Mouse (Mus musculus) heart, embryonic 11.5 days (tissue): Measurements from ENCODE around the gene E2f1. TPM values are rescaled to one million over a fixed set of nuclear protein-coding genes. Genes with fewer than 3 reads are reported as not detected.
A peak's percentile ranks its signal among the peaks of the same experiment; 100 is the strongest.

Experiments used
- ATAC-seq: fragments of 200-750 bp; cut with Nextera tagmentation; replicated peaks from 2 replicates; pipeline ENCODE4 v1.8.0; 2017; ENCODE audit warnings: moderate library complexity; ENCODE audit not compliant: insufficient number of reproducible peaks, low FRiP score, low TSS enrichment
- H3K27ac ChIP-seq: fragments of 300-500 bp; sonication (generic); 2 replicates; pipeline ENCODE4 v1.5.1; 2014; ENCODE audit warnings: mild to moderate bottlenecking, low read depth, low read length
- H3K27me3 ChIP-seq: fragments of 300-500 bp; sonication (generic); 2 replicates; pipeline ENCODE4 v1.6.1; 2014; ENCODE audit warnings: mild to moderate bottlenecking, low read length, mixed read lengths; ENCODE audit not compliant: control insufficient read depth, insufficient read depth
- H3K36me3 ChIP-seq: fragments of 300-500 bp; sonication (generic); 2 replicates; pipeline ENCODE4 v1.6.1; 2014; ENCODE audit warnings: mild to moderate bottlenecking, low read length, moderate library complexity, mixed read lengths; ENCODE audit not compliant: control insufficient read depth, insufficient read depth
- H3K4me1 ChIP-seq: fragments of 300-500 bp; sonication (generic); 2 replicates; pipeline ENCODE4 v1.6.1; 2014; ENCODE audit warnings: low read length; ENCODE audit not compliant: control insufficient read depth, insufficient read depth
- H3K4me2 ChIP-seq: fragments of 300-500 bp; sonication (generic); 2 replicates; pipeline ENCODE4 v1.6.1; 2014; ENCODE audit warnings: mild to moderate bottlenecking, moderate library complexity
- H3K4me3 ChIP-seq: fragments of 300-500 bp; sonication (generic); 2 replicates; pipeline ENCODE4 v1.5.1; 2014; ENCODE audit warnings: low read depth, low read length
- H3K9ac ChIP-seq: fragments of 300-500 bp; sonication (generic); 2 replicates; pipeline ENCODE4 v1.6.1; 2014; ENCODE audit warnings: mild to moderate bottlenecking, low read depth, low read length, moderate library complexity
- H3K9me3 ChIP-seq: fragments of 300-500 bp; sonication (generic); replicated peaks from 2 replicates; pipeline ENCODE4 v1.6.1; 2016; ENCODE audit warnings: low read length; ENCODE audit not compliant: control insufficient read depth
- WGBS: fragments of 180-500 bp; shearing (Covaris S2); extraction: QIAGEN DNeasy Blood & Tissue Kit; methylation state at CpG from one replicate; pipeline ENCODE4 v1.1.7; 2014; ENCODE audit not compliant: insufficient replicate concordance; 5-methylcytosine and 5-hydroxymethylcytosine counted together
- polyA plus RNA-seq: library from polyadenylated mRNA; unstranded; fragments of >200 nt; fragmentation: Nextera tagmentation; extraction: Ambion mirVana; gene quantifications from 2 replicates; pipeline ENCODE4 v1.2.1, GENCODE M21; 2014

The E2f1 gene
- polyA plus RNA-seq, 1 experiment from 2014 or later = 6.5 TPM

- H3K36me3 ChIP-seq = 0 out of 2 replicates have a peak, but pooled peaks cover 7% of the 10 kb centered on the region
- H3K27ac ChIP-seq = no peak overlapping the region
- no peak overlapping the region for H3K4me3 ChIP-seq
- H3K27me3 ChIP-seq = no peaks in the 10 kb centered on the region
- no peak for ATAC-seq
- H3K9me3 ChIP-seq = no peaks in the 10 kb centered on the region
- 60% methylated on average over 8 of the region's 8 CpGs for WGBS
- no peak overlapping the region for H3K9ac ChIP-seq
- H3K4me1 ChIP-seq = peaks cover 17% of the 10 kb centered on the region
- no peak overlapping the region for H3K4me2 ChIP-seq
Measured at GRCm38 (mm10) chr2:154566641-154567040, 3.1 kb downstream of the E2f1 start.

GRCm38 (mm10) chr2:154565562-154565961 is 4.1 kb downstream of the E2f1 start:
- Histone ChIP-seq H3K4me2 (no peak overlapping the region), H3K4me1 (peaks cover 17% of the 10 kb centered on the region), H3K9ac (no peak overlapping the region), H3K36me3 (peaks cover 11% of the 10 kb centered on the region), H3K27ac (no peak overlapping the region), H3K4me3 (no peak overlapping the region), H3K9me3 (no peaks in the 10 kb centered on the region), H3K27me3 (no peaks in the 10 kb centered on the region)
- ATAC-seq = no peak
- WGBS = 79% methylated on average over 3 of the region's 3 CpGs

- WGBS = 87% methylated on average over 22 of the region's 22 CpGs
- no peak overlapping the region for H3K27ac ChIP-seq
- no peak overlapping the region for H3K4me3 ChIP-seq
- ATAC-seq = no peak
- H3K27me3 ChIP-seq = peaks cover 2% of the 10 kb centered on the region; the same call in 1 of the 2 replicates
- peaks cover 20% of the 10 kb centered on the region for H3K4me1 ChIP-seq
- H3K9me3 ChIP-seq = no peaks in the 10 kb centered on the region
- H3K9ac ChIP-seq = no peak overlapping the region
- no peak overlapping the region for H3K4me2 ChIP-seq
- H3K36me3 ChIP-seq = peaks cover 13% of the 10 kb centered on the region
Measured at GRCm38 (mm10) chr2:154563612-154564170, 6.0 kb downstream of the E2f1 start.

- WGBS = 4% methylated on average over 34 of the region's 34 CpGs
- peak within 1 kb of the TSS; percentile 56; the same call in 1 of the 2 replicates for H3K9ac ChIP-seq
- H3K4me2 ChIP-seq = peak within 1 kb of the TSS; percentile 77
- H3K4me3 ChIP-seq = peak within 1 kb of the TSS; percentile 37
- no peaks in the 10 kb centered on the region for H3K9me3 ChIP-seq
- H3K27ac ChIP-seq = no peak within 1 kb of the TSS
- H3K4me1 ChIP-seq = peaks cover 12% of the 10 kb centered on the region
- H3K27me3 ChIP-seq = peaks cover 11% of the 10 kb centered on the region; the same call in 1 of the 2 replicates
- H3K36me3 ChIP-seq = peaks cover 8% of the 10 kb centered on the region
- ATAC-seq = 0 out of 2 replicates have a peak, but pooled peaks have one; percentile 41
Measured at GRCm38 (mm10) chr2:154558264-154559039, 11.2 kb downstream of the E2f1 start, which contains the start of gene Necab3. Gene Necab3, minus strand, starts transcription at chr2:154558890.

GRCm38 (mm10) chr2:154557184-154557832 is 12.4 kb downstream of the E2f1 start:
- H3K4me3 ChIP-seq = no peak overlapping the region

GRCm38 (mm10) chr2:154555235-154555634 is 14.5 kb downstream of the E2f1 start:
- Histone ChIP-seq H3K9ac (0 out of 2 replicates have a peak overlapping the region, but pooled peaks have one; percentile 22), H3K4me2 (no peak overlapping the region), H3K9me3 (no peaks in the 10 kb centered on the region), H3K27ac (no peak overlapping the region), H3K36me3 (no peaks in the 10 kb centered on the region), H3K4me1 (peaks cover 21% of the 10 kb centered on the region), H3K27me3 (peaks cover 33% of the 10 kb centered on the region), H3K4me3 (no peak overlapping the region)
- WGBS = 79% methylated on average over 6 of the region's 6 CpGs
- no peak for ATAC-seq

More at GRCm38 (mm10) chr2:154557184-154557832, 12.4 kb downstream of the E2f1 start:
- no peaks in the 10 kb centered on the region for H3K9me3 ChIP-seq
- WGBS = 45% methylated on average over 5 of the region's 5 CpGs
- H3K4me1 ChIP-seq = peaks cover 15% of the 10 kb centered on the region
- H3K27me3 ChIP-seq = peaks cover 13% of the 10 kb centered on the region
- H3K9ac ChIP-seq = no peak overlapping the region
- no peak overlapping the region for H3K27ac ChIP-seq
- H3K36me3 ChIP-seq = peaks cover 8% of the 10 kb centered on the region
- no peak for ATAC-seq
- no peak overlapping the region for H3K4me2 ChIP-seq

- H3K4me3 ChIP-seq = peak overlapping the region; percentile 20
- H3K4me1 ChIP-seq = peaks cover 12% of the 10 kb centered on the region; the same call in 1 of the 2 replicates
- no peak overlapping the region for H3K9ac ChIP-seq
- 0 out of 2 replicates have a peak, but pooled peaks have one; percentile 24 for ATAC-seq
- WGBS = 19% methylated on average over 27 of the region's 27 CpGs
- H3K27ac ChIP-seq = no peak overlapping the region
- peaks cover 31% of the 10 kb centered on the region for H3K27me3 ChIP-seq
- peak overlapping the region; percentile 60 for H3K4me2 ChIP-seq
- no peaks in the 10 kb centered on the region for H3K36me3 ChIP-seq
- H3K9me3 ChIP-seq = no peaks in the 10 kb centered on the region
Measured at GRCm38 (mm10) chr2:154552424-154552907, 17.2 kb downstream of the E2f1 start.

GRCm38 (mm10) chr2:154551927-154552326 is 17.8 kb downstream of the E2f1 start:
- peaks cover 12% of the 10 kb centered on the region; the same call in 1 of the 2 replicates for H3K4me1 ChIP-seq
- H3K9me3 ChIP-seq = no peaks in the 10 kb centered on the region
- 21% methylated on average over 21 of the region's 21 CpGs for WGBS
- H3K9ac ChIP-seq = no peak overlapping the region
- H3K4me2 ChIP-seq = peak overlapping the region; percentile 60
- no peak for ATAC-seq
- no peaks in the 10 kb centered on the region for H3K36me3 ChIP-seq
- peak overlapping the region; percentile 20 for H3K4me3 ChIP-seq
- no peak overlapping the region for H3K27ac ChIP-seq
- H3K27me3 ChIP-seq = peaks cover 28% of the 10 kb centered on the region
